Mouse (Mus musculus) embryonic stem cell, embryonic (primary cell): ENCODE measurements at regions not wholly inside any gene's neighbourhood (a gene's known extent, or its start where the extent isn't known, plus 50 kb on each side); places are given as distances from the start of the nearest gene placed in this dataset.

ENCODE experiments used
- CTCF ChIA-PET, 4 experiments: fragments of 300-600 bp in 2 of 4; fragments of 350-600 bp in 2 of 4; sonication (Branson Sonifier 250); formaldehyde crosslinking; loops; one replicate each; lab custom pipeline; 2022; ENCODE audit warnings: inconsistent platforms in 2 of 4; lab: Charles Lee
- POLR2A ChIA-PET, 4 experiments: fragments of 300-600 bp in 2 of 4; fragments of 350-600 bp in 2 of 4; sonication (Branson Sonifier 250); formaldehyde crosslinking; loops; one replicate each; lab custom pipeline; 2022; ENCODE audit warnings: antibody characterized with exemption in 4 of 4, inconsistent platforms in 1 of 4; lab: Charles Lee

- POLR2A ChIA-PET: interaction anchor here in 1 of 4 experiments (0.6 kb wide), 1 partner anchor 16 kb away, joined by 3 read pairs; no protein-coding TSS in a partner anchor
- CTCF ChIA-PET: interaction anchor here in 2 of 4 experiments (0.6 kb wide), 2 partner anchors 609 to 997 kb away, joined by 3 to 6 read pairs; no protein-coding TSS in a partner anchor
Measured at GRCm38 (mm10) chr10:19525939-19526338, 65.8 kb upstream of the Ifngr1 start.

GRCm38 (mm10) chr10:19526353-19526752 lies 65.4 kb upstream of the Ifngr1 start:
- POLR2A ChIA-PET: interaction anchor here in 1 of 4 experiments (0.6 kb wide), 1 partner anchor 16 kb away, joined by 3 read pairs; no protein-coding TSS in a partner anchor
- CTCF ChIA-PET: interaction anchor here in 2 of 4 experiments (0.6 kb wide), 2 partner anchors 610 to 998 kb away, joined by 3 to 6 read pairs; no protein-coding TSS in a partner anchor

GRCm38 (mm10) chr10:19529655-19530054 lies 62.1 kb upstream of the Ifngr1 start:
- CTCF ChIA-PET: no interaction called here
- POLR2A ChIA-PET: no interaction called here

GRCm38 (mm10) chr10:19530056-19530455 lies 61.7 kb upstream of the Ifngr1 start:
- ChIA-PET POLR2A (interaction anchor here in 1 of 4 experiments (0.9 kb wide), 1 partner anchor 8 kb away, joined by 3 read pairs; no protein-coding TSS in a partner anchor), CTCF (no interaction called here)

DNA sequence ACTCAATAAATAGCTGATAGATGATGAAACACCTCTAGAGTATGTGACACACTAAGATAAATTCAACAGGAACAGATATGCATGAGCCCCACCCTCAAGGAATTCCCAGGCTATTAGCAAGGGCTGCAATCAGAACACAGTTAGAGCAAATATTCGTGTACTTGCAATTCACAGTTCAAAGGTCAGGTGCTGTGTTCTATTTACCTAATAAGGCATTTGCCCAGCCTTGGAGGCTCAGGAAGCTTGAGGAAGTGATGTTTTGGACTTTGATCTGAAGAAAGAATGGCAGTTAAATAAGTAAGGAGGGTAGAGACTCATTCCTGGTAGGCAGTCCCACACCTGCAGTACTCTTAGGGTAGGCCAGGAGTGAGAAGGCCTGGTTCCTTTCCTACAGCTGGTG lies 60.3 kb upstream of the Ifngr1 start:
- CTCF ChIA-PET: interaction anchor here in 1 of 4 experiments (0.6 kb wide), 2 partner anchors 27 to 40 kb away, joined by 3 to 6 read pairs; no protein-coding TSS in a partner anchor
- POLR2A ChIA-PET: no interaction called here

- CTCF ChIA-PET: no interaction called here
- POLR2A ChIA-PET: interaction anchor here in 1 of 4 experiments (0.8 kb wide), 1 partner anchor 59 kb away, joined by 3 read pairs; the partner anchor contains the start of gene Ifngr1
Measured at GRCm38 (mm10) chr10:19532790-19533189, 59.0 kb upstream of the Ifngr1 start.

DNA sequence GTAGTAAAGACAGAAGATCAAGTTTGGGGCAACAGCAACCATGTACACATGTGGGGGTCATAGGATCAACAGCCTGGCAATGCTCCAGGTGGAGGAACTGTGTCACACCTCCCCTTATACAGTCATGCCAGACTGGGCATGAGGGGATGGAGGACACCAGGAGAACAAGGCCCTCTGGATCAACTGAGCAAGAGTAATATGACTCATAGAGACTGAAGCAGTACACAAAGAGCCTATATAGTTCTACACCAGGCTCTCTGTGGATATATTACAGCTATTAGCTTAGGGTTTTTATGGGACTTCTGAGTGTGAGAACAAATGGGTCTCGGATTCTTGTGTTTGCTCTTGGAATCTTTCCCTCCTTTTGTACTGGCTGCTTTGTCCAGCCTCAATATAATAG lies 57.9 kb upstream of the Ifngr1 start:
- CTCF ChIA-PET: no interaction called here
- POLR2A ChIA-PET: no interaction called here
